Mouse (Mus musculus): ENCODE data around the gene Hip1. TPM values are rescaled to one million over a fixed set of nuclear protein-coding genes. Genes with fewer than 3 reads are reported as not detected.

Hip1 gene
- total and polyA plus RNA-seq, 3 experiments: 0.23 to 0.75 TPM; not detected in 1

DNA sequence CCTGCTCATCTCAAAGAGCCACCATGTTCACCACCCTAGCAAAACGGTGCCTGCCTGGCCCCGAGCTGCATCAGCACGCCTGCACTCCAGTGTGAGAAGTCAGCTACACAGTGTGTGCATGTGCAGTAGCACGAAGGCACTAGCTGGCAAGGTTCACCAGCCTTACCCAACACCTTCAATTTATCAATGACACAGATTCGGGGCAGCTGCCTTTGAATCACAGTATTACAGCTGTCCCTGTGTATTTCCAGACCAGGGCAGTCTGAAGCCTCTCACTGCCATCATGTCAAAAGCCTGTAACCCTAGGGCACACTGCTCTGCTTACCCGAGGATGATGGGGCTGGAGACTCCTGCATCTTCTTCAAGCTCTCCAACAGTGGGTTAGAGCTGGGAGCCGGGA, 162.2 kb downstream of the Hip1 start (continued):
- TF ChIP-seq E2F4 (IDR thresholded peaks at IDR 0.05; ENCODE audit: borderline replicate concordance, low read depth, low read length): no peak
- no peak for TF ChIP-seq ZC3H11A (IDR thresholded peaks at IDR 0.05; ENCODE audit: low read depth, low read length)

DNA sequence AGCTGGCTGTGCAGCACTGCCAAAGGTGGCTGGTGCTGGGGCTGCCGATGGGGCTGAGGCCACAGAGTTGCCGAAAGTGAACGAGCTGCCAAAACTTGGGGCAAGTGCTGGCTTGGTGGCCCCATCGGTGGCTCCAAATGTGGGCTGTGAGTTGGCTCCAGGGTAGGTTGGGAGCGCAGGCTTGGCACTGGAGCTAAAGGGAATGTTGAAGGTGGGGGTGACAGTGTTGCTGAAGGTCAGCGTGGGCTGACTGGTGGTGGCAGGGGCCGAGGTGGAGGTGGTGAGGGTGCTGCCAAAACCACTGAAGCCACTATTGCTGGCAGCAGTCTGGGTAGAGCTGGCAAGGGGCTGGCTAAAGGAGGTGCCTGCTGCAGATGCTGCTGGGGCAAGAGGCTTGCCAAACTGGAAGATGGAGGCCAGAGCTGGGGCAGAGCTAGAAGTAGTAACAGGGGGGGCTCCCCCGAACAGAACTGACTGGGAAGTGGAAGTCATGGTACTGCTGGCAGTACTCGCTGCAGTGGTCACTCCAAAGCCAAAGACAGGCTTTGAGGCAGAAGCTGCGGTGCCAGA, 163.5 kb downstream of the Hip1 start:
- Histone ChIP-seq H3K9me3 (replicated peaks; ENCODE audit: insufficient read depth, low read length) (no peaks in the 10 kb centered on the region), H3K27me3 (ENCODE audit: control insufficient read depth in 1 of 2, insufficient read depth in 2 of 2, low read length in 2 of 2) (no peaks in the 10 kb centered on the region), H3K79me2 (ENCODE audit: control insufficient read depth, insufficient read depth, low read length, poor library complexity) (no peaks in the 10 kb centered on the region), H3K9ac (ENCODE audit: control insufficient read depth, low read depth, low read length, poor library complexity, severe bottlenecking) (no peak overlapping the region), H3K36me3 (ENCODE audit: control insufficient read depth in 1 of 2, insufficient read depth in 2 of 2, low read length in 2 of 2) (peaks cover 0 to 19% of the 10 kb centered on the region in 2 experiments; a peak in 2 of 4 replicates), H3K4me1 (ENCODE audit: control insufficient read depth in 1 of 2, insufficient read depth in 2 of 2, low read length in 2 of 2) (no peaks in the 10 kb centered on the region), H3K27ac (ENCODE audit: control insufficient read depth, low read depth, low read length) (no peak overlapping the region), H3K4me3 (ENCODE audit: control insufficient read depth in 1 of 2, insufficient read depth in 1 of 2, low read depth in 2 of 2, low read length in 2 of 2) (no peak overlapping the region)
- TF ChIP-seq TAL1 (IDR thresholded peaks at IDR 0.05; ENCODE audit: low read length): no peak
- TF ChIP-seq ZMIZ1 (IDR thresholded peaks at IDR 0.05; ENCODE audit: low read depth, low read length): no peak
- TF ChIP-seq SMC3 (IDR thresholded peaks at IDR 0.05; ENCODE audit: low read depth, low read length): no peak
- no peak for TF ChIP-seq MAZ (IDR thresholded peaks at IDR 0.05; ENCODE audit: low read depth, low read length)
- TF ChIP-seq SIN3A (IDR thresholded peaks at IDR 0.05; ENCODE audit: low read length): no peak
- TF ChIP-seq NRF1 (IDR thresholded peaks at IDR 0.05; ENCODE audit: insufficient read depth, low read depth, low read length, poor library complexity, severe bottlenecking): no peak
- TF ChIP-seq MAFK (IDR thresholded peaks at IDR 0.05; ENCODE audit: borderline replicate concordance, low read depth, low read length): no peak
- no peak for TF ChIP-seq MAX (IDR thresholded peaks at IDR 0.05; ENCODE audit: low read length)
- TF ChIP-seq GATA1 (IDR thresholded peaks at IDR 0.05; ENCODE audit: low read depth, low read length): no peak
- TF ChIP-seq CTCF (IDR thresholded peaks at IDR 0.05 in 2 of 3, conservative IDR thresholded peaks at IDR 0.05 in 1 of 3; ENCODE audit: control insufficient read depth in 1 of 3, insufficient read depth in 1 of 3, low read depth in 2 of 3, low read length in 3 of 3, poor library complexity in 1 of 3, severe bottlenecking in 1 of 3): no peak
- TF ChIP-seq ELF1 (IDR thresholded peaks at IDR 0.05; ENCODE audit: low read depth, low read length): no peak
- DNase-seq (ENCODE audit: low read depth, low spot score): no peak

DNA sequence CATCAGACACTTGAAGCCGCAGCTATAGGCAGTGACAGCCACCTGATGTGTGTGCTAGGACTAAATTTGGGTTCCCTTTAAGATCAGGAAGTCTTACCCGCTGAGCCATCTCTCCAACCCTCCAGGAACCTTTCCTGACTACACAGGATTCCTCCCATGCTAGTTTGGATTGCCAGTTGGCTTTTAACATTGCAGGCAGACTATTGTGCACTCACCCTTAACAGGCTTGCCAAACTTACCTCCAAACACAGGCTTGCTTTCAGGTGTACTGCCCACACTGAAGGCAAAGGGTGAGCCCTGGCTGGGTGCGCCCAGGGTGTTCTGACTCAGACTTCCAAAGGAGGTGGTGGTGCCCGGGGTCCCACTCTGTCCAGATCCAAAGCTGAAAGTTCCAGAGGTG, 164.2 kb downstream of the Hip1 start:
- TF ChIP-seq MAZ (IDR thresholded peaks at IDR 0.05; ENCODE audit: low read depth, low read length) (no peak), RAD21 (IDR thresholded peaks at IDR 0.05; ENCODE audit: low read depth, low read length) (no peak), USF1 (IDR thresholded peaks at IDR 0.05; ENCODE audit: low read depth, low read length) (no peak), CHD2 (IDR thresholded peaks at IDR 0.05; ENCODE audit: low read length) (no peak), TCF12 (IDR thresholded peaks at IDR 0.05; ENCODE audit: low read depth, low read length) (no peak), ZNF384 (IDR thresholded peaks at IDR 0.05; ENCODE audit: low read depth, low read length) (no peak), RCOR1 (IDR thresholded peaks at IDR 0.05; ENCODE audit: low read depth, low read length) (no peak), SIN3A (IDR thresholded peaks at IDR 0.05; ENCODE audit: low read length) (no peak), SMC3 (IDR thresholded peaks at IDR 0.05; ENCODE audit: low read depth, low read length) (no peak), UBTF (IDR thresholded peaks at IDR 0.05; ENCODE audit: borderline replicate concordance, insufficient read depth, low read depth, low read length) (no peak), MYB (IDR thresholded peaks at IDR 0.05; ENCODE audit: low read depth, low read length) (no peak), USF2 (IDR thresholded peaks at IDR 0.05; ENCODE audit: borderline replicate concordance in 1 of 2, insufficient read depth in 1 of 2, low read depth in 1 of 2, low read length in 2 of 2) (no peak), EP300 (IDR thresholded peaks at IDR 0.05; ENCODE audit: low read depth in 1 of 2, low read length in 2 of 2) (no peak), CTCF (IDR thresholded peaks at IDR 0.05 in 2 of 3, conservative IDR thresholded peaks at IDR 0.05 in 1 of 3; ENCODE audit: control insufficient read depth in 1 of 3, insufficient read depth in 1 of 3, low read depth in 2 of 3, low read length in 3 of 3, poor library complexity in 1 of 3, severe bottlenecking in 1 of 3) (no peak)
- no peak overlapping the region for H3K9ac ChIP-seq (ENCODE audit: control insufficient read depth, low read depth, low read length, poor library complexity, severe bottlenecking)
- no peak for DNase-seq (ENCODE audit: low read depth, low spot score)
- no peaks in the 10 kb centered on the region for H3K27me3 ChIP-seq (ENCODE audit: control insufficient read depth in 1 of 2, insufficient read depth in 2 of 2, low read length in 2 of 2)
- H3K4me1 ChIP-seq (ENCODE audit: control insufficient read depth in 1 of 2, insufficient read depth in 2 of 2, low read length in 2 of 2): no peaks in the 10 kb centered on the region
- no peak overlapping the region for H3K4me3 ChIP-seq (ENCODE audit: control insufficient read depth in 1 of 2, insufficient read depth in 1 of 2, low read depth in 2 of 2, low read length in 2 of 2)
- peaks cover 0 to 18% of the 10 kb centered on the region in 2 experiments; a peak in 2 of 4 replicates for H3K36me3 ChIP-seq (ENCODE audit: control insufficient read depth in 1 of 2, insufficient read depth in 2 of 2, low read length in 2 of 2)
- H3K9me3 ChIP-seq (replicated peaks; ENCODE audit: insufficient read depth, low read length): no peaks in the 10 kb centered on the region
- no peaks in the 10 kb centered on the region for H3K79me2 ChIP-seq (ENCODE audit: control insufficient read depth, insufficient read depth, low read length, poor library complexity)
- no peak overlapping the region for H3K27ac ChIP-seq (ENCODE audit: control insufficient read depth, low read depth, low read length)

Data from MEL (cell line).